Mouse (Mus musculus) embryonic facial prominence, embryonic 15.5 days (tissue): ENCODE measurements around the gene Gm38431. TPM values are rescaled to one million over a fixed set of nuclear protein-coding genes. Genes with fewer than 3 reads are reported as not detected.

Source experiments
- ATAC-seq: fragments of 200-750 bp; cut with Nextera tagmentation; 2 replicates; pipeline ENCODE4 v1.8.0; 2017; ENCODE audit warnings: low read depth, moderate TSS enrichment; ENCODE audit not compliant: insufficient number of reproducible peaks, low FRiP score, low TSS enrichment
- H3K27ac ChIP-seq: fragments of 300-500 bp; sonication (generic); replicated peaks from 2 replicates; pipeline ENCODE4 v1.5.1; 2015; ENCODE audit warnings: mild to moderate bottlenecking, inconsistent platforms
- H3K27me3 ChIP-seq: fragments of 300-500 bp; sonication (generic); 2 replicates; pipeline ENCODE4 v1.6.1; 2015; ENCODE audit warnings: inconsistent platforms
- H3K36me3 ChIP-seq: fragments of 300-500 bp; sonication (generic); 2 replicates; pipeline ENCODE4 v1.6.1; 2015; ENCODE audit warnings: mild to moderate bottlenecking, inconsistent platforms
- H3K4me1 ChIP-seq: fragments of 300-500 bp; sonication (generic); 2 replicates; pipeline ENCODE4 v1.6.1; 2015; ENCODE audit warnings: inconsistent platforms
- H3K4me2 ChIP-seq: fragments of 300-500 bp; sonication (generic); replicated peaks from 2 replicates; pipeline ENCODE4 v1.6.1; 2015; ENCODE audit warnings: mild to moderate bottlenecking, inconsistent platforms
- H3K4me3 ChIP-seq: fragments of 300-500 bp; sonication (generic); replicated peaks from 2 replicates; pipeline ENCODE4 v1.5.1; 2015; ENCODE audit warnings: mild to moderate bottlenecking, inconsistent platforms
- H3K9ac ChIP-seq: fragments of 300-500 bp; sonication (generic); 2 replicates; pipeline ENCODE4 v1.6.1; 2015; ENCODE audit warnings: inconsistent platforms
- H3K9me3 ChIP-seq: fragments of 300-500 bp; sonication (generic); replicated peaks from 2 replicates; pipeline ENCODE4 v1.6.1; 2016; ENCODE audit warnings: inconsistent platforms
- WGBS: fragments of 180-500 bp; shearing (Covaris S2); methylation state at CpG from one replicate; pipeline ENCODE4 v1.1.7; 2015; 5-methylcytosine and 5-hydroxymethylcytosine counted together
- polyA plus RNA-seq: library from polyadenylated mRNA; unstranded; fragments of >200 nt; fragmentation: Nextera tagmentation; extraction: Ambion mirVana; gene quantifications from 2 replicates; pipeline ENCODE4 v1.2.1, GENCODE M21; 2015

The Gm38431 gene
- polyA plus RNA-seq, 1 experiment from 2014 or later = 1.6 TPM

GRCm38 (mm10) chr9:21102076-21102475, 10.3 kb upstream of the Gm38431 start:
- peaks cover 3% of the 10 kb centered on the region for H3K4me1 ChIP-seq
- 88% methylated on average over 2 of the region's 2 CpGs for WGBS
- H3K36me3 ChIP-seq = peaks cover 9% of the 10 kb centered on the region; the same call in 1 of the 2 replicates
- H3K9ac ChIP-seq = no peak overlapping the region
- no peaks in the 10 kb centered on the region for H3K9me3 ChIP-seq
- no peak overlapping the region for H3K4me3 ChIP-seq
- no peaks in the 10 kb centered on the region for H3K27me3 ChIP-seq
- no peak overlapping the region for H3K27ac ChIP-seq
- ATAC-seq = no peak
- H3K4me2 ChIP-seq = no peak overlapping the region

- Histone ChIP-seq H3K9me3 (no peaks in the 10 kb centered on the region), H3K4me3 (no peak overlapping the region), H3K4me2 (no peak overlapping the region), H3K27ac (no peak overlapping the region), H3K9ac (no peak overlapping the region), H3K36me3 (no peaks in the 10 kb centered on the region), H3K4me1 (peaks cover 3% of the 10 kb centered on the region), H3K27me3 (no peaks in the 10 kb centered on the region)
- ATAC-seq = no peak
- WGBS = 38% methylated on average over 15 of the region's 15 CpGs
These were observed 8.8 kb upstream of the Gm38431 start for GRCm38 (mm10) chr9:21100447-21101161.

GRCm38 (mm10) chr9:21097793-21098192, 6.0 kb upstream of the Gm38431 start:
- H3K4me1 ChIP-seq = peaks cover 3% of the 10 kb centered on the region
- no peaks in the 10 kb centered on the region for H3K36me3 ChIP-seq
- H3K9ac ChIP-seq = no peak overlapping the region
- H3K27me3 ChIP-seq = no peaks in the 10 kb centered on the region
- no peak overlapping the region for H3K4me3 ChIP-seq
- 74% methylated on average over 8 of the region's 8 CpGs for WGBS
- no peak for ATAC-seq
- H3K27ac ChIP-seq = no peak overlapping the region
- no peaks in the 10 kb centered on the region for H3K9me3 ChIP-seq
- no peak overlapping the region for H3K4me2 ChIP-seq

- H3K27me3 ChIP-seq = no peaks in the 10 kb centered on the region
- WGBS = 82% methylated on average over 4 of the region's 4 CpGs
- no peak overlapping the region for H3K4me2 ChIP-seq
- peaks cover 4% of the 10 kb centered on the region for H3K4me1 ChIP-seq
- H3K36me3 ChIP-seq = no peaks in the 10 kb centered on the region
- H3K4me3 ChIP-seq = no peak overlapping the region
- no peak overlapping the region for H3K9ac ChIP-seq
- ATAC-seq = no peak
- H3K9me3 ChIP-seq = no peaks in the 10 kb centered on the region
- no peak overlapping the region for H3K27ac ChIP-seq
These were observed 4.2 kb upstream of the Gm38431 start for GRCm38 (mm10) chr9:21095958-21096357.

- ATAC-seq = no peak
- Histone ChIP-seq H3K4me1 (peaks cover 17% of the 10 kb centered on the region), H3K9me3 (no peaks in the 10 kb centered on the region), H3K4me2 (no peak overlapping the region), H3K27me3 (no peaks in the 10 kb centered on the region), H3K9ac (no peak overlapping the region), H3K4me3 (no peak overlapping the region), H3K27ac (no peak overlapping the region), H3K36me3 (peaks cover 20% of the 10 kb centered on the region)
- 93% methylated on average over 9 of the region's 9 CpGs for WGBS
These were observed 1.6 kb upstream of the Gm38431 start for GRCm38 (mm10) chr9:21093423-21093822.

GRCm38 (mm10) chr9:21090972-21091706, 658 bp downstream of the Gm38431 start:
- Histone ChIP-seq H3K4me1 (peaks cover 17% of the 10 kb centered on the region), H3K4me3 (peak overlapping the region; percentile 81), H3K27me3 (no peaks in the 10 kb centered on the region), H3K9me3 (no peaks in the 10 kb centered on the region), H3K9ac (peak overlapping the region; percentile 76), H3K27ac (peak overlapping the region; percentile 91), H3K36me3 (peaks cover 42% of the 10 kb centered on the region), H3K4me2 (peak overlapping the region; percentile 79)
- WGBS = 1% methylated on average over 24 of the region's 24 CpGs
- ATAC-seq = no peak

GRCm38 (mm10) chr9:21090537-21090936, 1.3 kb downstream of the Gm38431 start:
- no peak for ATAC-seq
- no peaks in the 10 kb centered on the region for H3K27me3 ChIP-seq
- peak overlapping the region; percentile 21; the same call in 1 of the 2 replicates for H3K9ac ChIP-seq
- no peaks in the 10 kb centered on the region for H3K9me3 ChIP-seq
- H3K4me2 ChIP-seq = peak overlapping the region; percentile 79
- H3K27ac ChIP-seq = no peak overlapping the region
- peak overlapping the region; percentile 81 for H3K4me3 ChIP-seq
- 90% methylated on average over 1 of the region's 1 CpGs for WGBS
- H3K36me3 ChIP-seq = peaks cover 48% of the 10 kb centered on the region
- H3K4me1 ChIP-seq = peaks cover 17% of the 10 kb centered on the region

- ATAC-seq = no peak
- no peaks in the 10 kb centered on the region for H3K4me1 ChIP-seq
- H3K27me3 ChIP-seq = no peaks in the 10 kb centered on the region
- no peak overlapping the region for H3K27ac ChIP-seq
- 93% methylated on average over 3 of the region's 3 CpGs for WGBS
- H3K4me3 ChIP-seq = no peak overlapping the region
- H3K9me3 ChIP-seq = no peaks in the 10 kb centered on the region
- no peak overlapping the region for H3K4me2 ChIP-seq
- peaks cover 93% of the 10 kb centered on the region for H3K36me3 ChIP-seq
- H3K9ac ChIP-seq = no peak overlapping the region
These were observed 8.5 kb downstream of the Gm38431 start for GRCm38 (mm10) chr9:21083324-21083723.

GRCm38 (mm10) chr9:21081127-21081526, 10.7 kb downstream of the Gm38431 start:
- H3K9me3 ChIP-seq = no peaks in the 10 kb centered on the region
- WGBS = 87% methylated on average over 9 of the region's 9 CpGs
- H3K4me3 ChIP-seq = no peak overlapping the region
- no peak for ATAC-seq
- no peak overlapping the region for H3K27ac ChIP-seq
- H3K9ac ChIP-seq = no peak overlapping the region
- no peaks in the 10 kb centered on the region for H3K4me1 ChIP-seq
- H3K27me3 ChIP-seq = no peaks in the 10 kb centered on the region
- H3K36me3 ChIP-seq = peaks cover 93% of the 10 kb centered on the region
- H3K4me2 ChIP-seq = no peak overlapping the region

GRCm38 (mm10) chr9:21075625-21076024, 16.2 kb downstream of the Gm38431 start:
- no peak overlapping the region for H3K27ac ChIP-seq
- no peak for ATAC-seq
- peaks cover 64% of the 10 kb centered on the region for H3K36me3 ChIP-seq
- no peak overlapping the region for H3K4me2 ChIP-seq
- peaks cover 15% of the 10 kb centered on the region for H3K4me1 ChIP-seq
- 89% methylated on average over 3 of the region's 3 CpGs for WGBS
- no peak overlapping the region for H3K4me3 ChIP-seq
- no peak overlapping the region for H3K9ac ChIP-seq
- no peaks in the 10 kb centered on the region for H3K9me3 ChIP-seq
- H3K27me3 ChIP-seq = no peaks in the 10 kb centered on the region

GRCm38 (mm10) chr9:21074173-21074572, 17.6 kb downstream of the Gm38431 start:
- Histone ChIP-seq H3K27me3 (no peaks in the 10 kb centered on the region), H3K36me3 (peaks cover 54% of the 10 kb centered on the region), H3K9ac (no peak overlapping the region), H3K27ac (no peak overlapping the region), H3K9me3 (no peaks in the 10 kb centered on the region), H3K4me1 (peaks cover 15% of the 10 kb centered on the region), H3K4me3 (no peak overlapping the region), H3K4me2 (peak overlapping the region; percentile 85; the same call in 1 of the 2 replicates)
- 77% methylated on average over 1 of the region's 1 CpGs for WGBS
- no peak for ATAC-seq
